Mouse (Mus musculus): ENCODE results near the gene Itgb6. TPM values are rescaled to one million over a fixed set of nuclear protein-coding genes. Genes with fewer than 3 reads are reported as not detected.

Itgb6 gene
- polyA plus RNA-seq, 1 experiment from 2014 or later, result 1.4 TPM

- no peaks in the 10 kb centered on the region for H3K9me3 ChIP-seq
- WGBS, result 88% methylated on average over 4 of the region's 4 CpGs
- H3K4me1 ChIP-seq, result no peaks in the 10 kb centered on the region
- H3K4me3 ChIP-seq, result no peak overlapping the region
- no peaks in the 10 kb centered on the region for H3K27me3 ChIP-seq (replicated peaks; ENCODE audit: low read depth, poor library complexity, severe bottlenecking)
- no peak overlapping the region for H3K27ac ChIP-seq (replicated peaks)
- no peaks in the 10 kb centered on the region for H3K36me3 ChIP-seq (replicated peaks)
- DNase-seq (ENCODE audit: low spot score), result no peak
Observed at GRCm38 (mm10) chr2:60627952-60628351, 94.5 kb downstream of the Itgb6 start.

- Histone ChIP-seq H3K4me3 (no peak overlapping the region), H3K27me3 (replicated peaks; ENCODE audit: low read depth, poor library complexity, severe bottlenecking) (no peaks in the 10 kb centered on the region), H3K9me3 (no peaks in the 10 kb centered on the region), H3K27ac (replicated peaks) (no peak overlapping the region), H3K36me3 (replicated peaks) (no peaks in the 10 kb centered on the region), H3K4me1 (no peaks in the 10 kb centered on the region)
- no peak for DNase-seq (ENCODE audit: low spot score)
- 74% methylated on average over 10 of the region's 10 CpGs for WGBS
Observed at GRCm38 (mm10) chr2:60627515-60627914, 94.9 kb downstream of the Itgb6 start.

DNA sequence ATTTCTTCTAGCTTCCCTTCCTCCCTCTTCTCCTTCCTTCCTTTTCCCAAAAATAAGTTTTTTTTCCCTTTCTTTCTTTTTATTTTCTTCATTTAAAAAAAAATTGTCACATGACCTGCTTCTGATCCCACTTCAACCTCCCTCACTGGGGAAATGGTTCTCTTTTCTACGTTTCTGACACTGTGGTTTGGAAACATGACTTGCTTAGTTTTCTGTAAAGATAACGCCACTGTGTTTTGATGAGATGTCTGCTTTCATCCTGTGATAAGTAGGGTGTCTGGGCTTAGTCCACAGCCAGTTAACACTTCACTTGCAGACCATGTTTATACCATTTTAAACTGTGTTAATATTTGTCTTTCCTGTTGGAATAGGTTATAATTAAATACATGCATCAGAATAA lies 96.7 kb downstream of the Itgb6 start:
- no peak overlapping the region for H3K4me3 ChIP-seq
- no peak for DNase-seq (ENCODE audit: low spot score)
- WGBS, result 70% methylated on average over 2 of the region's 2 CpGs

DNA sequence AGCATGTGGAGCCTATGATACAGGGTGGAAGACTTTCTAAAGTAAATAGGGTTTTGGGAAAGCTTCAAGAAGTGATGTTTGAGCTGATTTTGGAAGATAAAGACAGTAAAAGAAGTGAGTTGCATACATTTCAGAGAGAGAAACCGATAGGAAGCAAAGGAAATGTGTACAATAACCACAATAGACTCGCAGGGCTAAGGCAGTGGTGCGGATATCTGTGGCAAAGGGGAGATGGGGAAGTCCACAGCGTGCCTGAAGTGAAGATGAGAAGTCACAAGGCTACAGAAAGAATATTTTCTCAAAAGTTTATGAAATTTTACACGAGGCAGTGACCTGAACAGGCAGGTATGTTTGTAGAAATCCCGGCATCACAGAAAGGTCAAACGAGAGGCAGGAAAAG lies 100.3 kb downstream of the Itgb6 start:
- H3K9me3 ChIP-seq, result no peaks in the 10 kb centered on the region
- H3K36me3 ChIP-seq (replicated peaks), result no peaks in the 10 kb centered on the region
- no peak overlapping the region for H3K27ac ChIP-seq (replicated peaks)
- no peak overlapping the region for H3K4me3 ChIP-seq
- no peaks in the 10 kb centered on the region for H3K27me3 ChIP-seq (replicated peaks; ENCODE audit: low read depth, poor library complexity, severe bottlenecking)
- DNase-seq (ENCODE audit: low spot score), result no peak
- 80% methylated on average over 7 of the region's 7 CpGs for WGBS
- no peaks in the 10 kb centered on the region for H3K4me1 ChIP-seq

More for the DNA sequence above, 96.7 kb downstream of the Itgb6 start:
- Histone ChIP-seq H3K27ac (replicated peaks) (no peak overlapping the region), H3K9me3 (no peaks in the 10 kb centered on the region), H3K36me3 (replicated peaks) (no peaks in the 10 kb centered on the region), H3K4me1 (no peaks in the 10 kb centered on the region), H3K27me3 (replicated peaks; ENCODE audit: low read depth, poor library complexity, severe bottlenecking) (no peaks in the 10 kb centered on the region)

GRCm38 (mm10) chr2:60614758-60615157 lies 107.7 kb downstream of the Itgb6 start:
- Histone ChIP-seq H3K4me1 (peaks cover 4% of the 10 kb centered on the region; the same call in 1 of the 2 replicates), H3K27me3 (replicated peaks; ENCODE audit: low read depth, poor library complexity, severe bottlenecking) (no peaks in the 10 kb centered on the region), H3K27ac (replicated peaks) (no peak overlapping the region), H3K4me3 (no peak overlapping the region), H3K9me3 (no peaks in the 10 kb centered on the region), H3K36me3 (replicated peaks) (no peaks in the 10 kb centered on the region)
- DNase-seq (ENCODE audit: low spot score), result no peak
- WGBS, result 92% methylated on average over 7 of the region's 7 CpGs

DNA sequence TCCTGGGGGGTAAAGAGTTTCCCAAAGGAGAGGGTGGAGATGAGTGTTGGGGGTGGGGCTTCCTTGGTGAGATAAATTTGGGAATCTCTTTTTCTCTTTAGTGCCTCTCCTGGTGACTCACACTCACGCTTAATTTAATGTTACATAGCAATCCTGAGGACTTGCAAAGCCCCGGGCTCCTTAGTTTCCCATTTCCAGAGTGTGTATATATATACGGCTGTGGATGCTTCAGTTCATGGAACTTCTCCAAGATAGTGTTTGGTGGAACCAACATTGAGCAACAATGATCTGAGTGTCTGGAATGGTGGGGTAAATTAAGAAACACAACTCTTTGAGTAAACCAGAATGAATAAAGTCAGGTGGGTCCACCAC lies 108.6 kb downstream of the Itgb6 start:
- DNase-seq (ENCODE audit: low spot score), result no peak
- Histone ChIP-seq H3K27ac (replicated peaks) (no peak overlapping the region), H3K9me3 (no peaks in the 10 kb centered on the region), H3K36me3 (replicated peaks) (no peaks in the 10 kb centered on the region), H3K27me3 (replicated peaks; ENCODE audit: low read depth, poor library complexity, severe bottlenecking) (no peaks in the 10 kb centered on the region), H3K4me3 (no peak overlapping the region), H3K4me1 (peaks cover 10% of the 10 kb centered on the region)
- WGBS, result 87% methylated on average over 3 of the region's 3 CpGs

DNA sequence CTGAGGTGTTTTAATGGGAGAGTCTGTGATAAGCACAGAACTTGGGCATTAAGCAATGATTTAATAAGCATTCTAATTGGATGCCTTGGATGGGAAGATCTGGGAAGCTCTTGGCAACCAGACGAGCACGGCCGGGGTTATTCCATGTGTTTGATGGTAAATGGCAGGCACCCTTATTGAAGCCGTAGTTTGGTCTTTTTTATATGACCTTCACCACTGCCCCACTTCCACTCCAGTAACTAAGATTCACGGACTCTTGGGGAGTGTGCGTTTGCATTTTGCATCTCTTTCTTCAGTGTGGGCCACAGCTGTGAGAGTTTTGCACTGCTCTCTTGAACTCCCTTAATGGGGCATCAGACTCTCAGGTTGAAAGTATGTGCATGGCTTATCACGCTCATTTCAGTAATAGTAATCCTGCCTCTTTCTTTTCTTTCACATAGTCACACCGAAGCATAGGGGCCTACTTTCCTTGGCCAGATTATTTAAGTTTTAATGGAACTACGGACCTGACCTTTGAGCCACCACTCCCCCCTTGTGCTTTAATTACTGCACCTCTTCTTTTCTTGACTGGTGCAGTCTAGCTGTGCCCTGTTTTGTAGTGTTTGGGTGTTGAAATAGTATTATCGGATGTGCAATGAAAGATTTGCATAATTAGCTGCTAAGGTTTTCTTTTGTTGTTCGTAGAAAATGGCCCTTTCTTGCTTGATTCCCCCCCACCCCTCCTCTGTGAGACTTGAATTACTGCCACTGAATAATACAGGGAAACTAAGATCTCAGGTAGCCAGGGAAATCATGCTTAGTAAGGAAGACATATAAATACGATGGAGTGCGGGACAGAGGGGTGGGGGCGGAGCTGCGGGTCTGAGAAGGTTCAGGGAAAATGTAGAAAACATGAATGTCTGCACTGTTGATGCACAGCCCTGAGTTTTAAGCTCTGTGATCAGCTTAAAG lies 109.3 kb downstream of the Itgb6 start:
- Histone ChIP-seq H3K27ac (replicated peaks) (no peak overlapping the region), H3K4me3 (no peak overlapping the region), H3K27me3 (replicated peaks; ENCODE audit: low read depth, poor library complexity, severe bottlenecking) (no peaks in the 10 kb centered on the region), H3K4me1 (peaks cover 11% of the 10 kb centered on the region), H3K9me3 (no peaks in the 10 kb centered on the region), H3K36me3 (replicated peaks) (no peaks in the 10 kb centered on the region)
- no peak for DNase-seq (ENCODE audit: low spot score)
- whole genome bisulfite sequencing, result 81% methylated on average over 15 of the region's 15 CpGs

- Histone ChIP-seq H3K9me3 (no peaks in the 10 kb centered on the region), H3K27ac (replicated peaks) (no peak overlapping the region), H3K36me3 (replicated peaks) (no peaks in the 10 kb centered on the region), H3K4me3 (no peak overlapping the region), H3K27me3 (replicated peaks; ENCODE audit: low read depth, poor library complexity, severe bottlenecking) (no peaks in the 10 kb centered on the region), H3K4me1 (peaks cover 11% of the 10 kb centered on the region)
- DNase-seq (ENCODE audit: low spot score), result peak; percentile 27
- 67% methylated on average over 3 of the region's 3 CpGs for WGBS
Observed at GRCm38 (mm10) chr2:60611622-60612021, 110.8 kb downstream of the Itgb6 start.

DNA sequence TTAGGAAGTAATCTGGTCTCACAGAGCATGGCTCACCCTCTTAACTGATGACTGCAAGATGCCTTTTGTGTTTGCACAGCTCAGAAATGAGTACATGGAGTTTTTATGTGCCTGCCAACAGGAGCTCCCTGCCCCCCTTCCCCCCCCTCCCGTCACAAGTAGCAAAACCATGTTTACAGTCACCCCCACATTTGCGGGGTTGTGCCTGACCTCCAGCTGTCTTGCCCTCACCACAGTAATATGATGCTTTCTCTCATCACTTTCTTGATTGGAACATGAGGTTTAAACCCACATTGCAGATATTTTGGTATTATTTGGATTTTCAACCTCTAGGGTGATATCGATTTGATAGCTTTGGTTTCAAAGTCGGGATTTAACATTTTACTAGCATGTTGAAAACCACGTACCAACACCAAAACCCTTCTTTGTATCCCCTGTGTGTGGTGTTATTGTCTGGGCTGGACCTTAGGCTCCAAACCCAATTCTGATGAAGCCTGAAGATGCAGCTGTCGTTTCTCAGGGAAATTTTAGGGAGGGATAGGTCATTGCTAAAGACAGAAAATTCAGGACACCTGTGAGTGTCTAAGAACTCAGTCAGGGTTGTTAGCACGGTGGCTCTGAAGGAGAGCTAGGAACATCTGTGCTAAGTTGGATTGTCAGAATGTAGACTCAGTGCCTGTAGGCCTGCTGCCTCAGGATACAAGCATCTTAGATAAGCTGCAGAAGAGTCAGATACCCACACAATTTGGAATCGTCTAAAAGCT lies 112.8 kb downstream of the Itgb6 start:
- Histone ChIP-seq H3K9me3 (no peaks in the 10 kb centered on the region), H3K27ac (replicated peaks) (no peak overlapping the region), H3K4me3 (no peak overlapping the region), H3K27me3 (replicated peaks; ENCODE audit: low read depth, poor library complexity, severe bottlenecking) (no peaks in the 10 kb centered on the region), H3K36me3 (replicated peaks) (no peaks in the 10 kb centered on the region), H3K4me1 (peaks cover 11% of the 10 kb centered on the region)
- no peak for DNase-seq (ENCODE audit: low spot score)
- WGBS, result 80% methylated on average over 8 of the region's 8 CpGs

- no peak overlapping the region for H3K27ac ChIP-seq (replicated peaks)
- DNase-seq (ENCODE audit: low spot score), result no peak
- no peaks in the 10 kb centered on the region for H3K9me3 ChIP-seq
- H3K4me3 ChIP-seq, result no peak overlapping the region
- no peaks in the 10 kb centered on the region for H3K27me3 ChIP-seq (replicated peaks; ENCODE audit: low read depth, poor library complexity, severe bottlenecking)
- H3K4me1 ChIP-seq, result peaks cover 7% of the 10 kb centered on the region
- 77% methylated on average over 4 of the region's 4 CpGs for WGBS
- no peaks in the 10 kb centered on the region for H3K36me3 ChIP-seq (replicated peaks)
Observed at GRCm38 (mm10) chr2:60607980-60608379, 114.5 kb downstream of the Itgb6 start.

GRCm38 (mm10) chr2:60601326-60601725 lies 121.1 kb downstream of the Itgb6 start:
- 87% methylated on average over 2 of the region's 2 CpGs for WGBS
- no peak for DNase-seq (ENCODE audit: low spot score)
- Histone ChIP-seq H3K4me1 (no peaks in the 10 kb centered on the region), H3K27ac (replicated peaks) (no peak overlapping the region), H3K4me3 (no peak overlapping the region), H3K27me3 (replicated peaks; ENCODE audit: low read depth, poor library complexity, severe bottlenecking) (no peaks in the 10 kb centered on the region), H3K9me3 (no peaks in the 10 kb centered on the region), H3K36me3 (replicated peaks) (no peaks in the 10 kb centered on the region)

- Histone ChIP-seq H3K4me3 (no peak overlapping the region), H3K9me3 (no peaks in the 10 kb centered on the region), H3K27ac (replicated peaks) (no peak overlapping the region), H3K36me3 (replicated peaks) (no peaks in the 10 kb centered on the region), H3K4me1 (no peaks in the 10 kb centered on the region), H3K27me3 (replicated peaks; ENCODE audit: low read depth, poor library complexity, severe bottlenecking) (no peaks in the 10 kb centered on the region)
- 94% methylated on average over 2 of the region's 2 CpGs for WGBS
- no peak for DNase-seq (ENCODE audit: low spot score)
Observed at GRCm38 (mm10) chr2:60600863-60601262, 121.6 kb downstream of the Itgb6 start.

DNA sequence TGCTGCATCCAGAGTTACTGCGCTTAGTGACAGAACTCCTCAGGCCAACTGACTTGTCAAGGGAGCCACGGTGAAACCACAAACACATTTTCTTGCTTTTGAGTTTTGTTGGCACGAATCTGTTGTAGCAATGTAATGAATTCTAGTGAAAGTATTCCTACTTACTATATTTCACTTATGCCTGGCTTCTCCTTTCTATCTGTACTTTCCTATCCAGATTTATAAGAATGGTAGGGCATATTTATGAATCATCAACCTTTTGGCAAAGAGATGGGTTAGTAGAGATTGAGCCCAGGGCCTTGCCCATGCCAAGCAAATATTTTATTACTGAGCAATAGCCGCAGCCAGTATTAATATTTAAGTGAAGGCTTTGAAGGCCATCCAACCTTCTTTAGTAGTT lies 139.0 kb downstream of the Itgb6 start:
- H3K4me3 ChIP-seq, result no peak overlapping the region
- H3K36me3 ChIP-seq (replicated peaks), result no peaks in the 10 kb centered on the region
- no peaks in the 10 kb centered on the region for H3K9me3 ChIP-seq
- 90% methylated on average over 4 of the region's 4 CpGs for WGBS
- H3K27me3 ChIP-seq (replicated peaks; ENCODE audit: low read depth, poor library complexity, severe bottlenecking), result no peaks in the 10 kb centered on the region
- no peak overlapping the region for H3K27ac ChIP-seq (replicated peaks)
- DNase-seq (ENCODE audit: low spot score), result no peak
- H3K4me1 ChIP-seq, result no peaks in the 10 kb centered on the region
